Mouse (Mus musculus): ENCODE data around the gene Gm11541.
A peak's percentile ranks its signal among the peaks of the same experiment; 100 is the strongest.

Gene Gm11541

DNA sequence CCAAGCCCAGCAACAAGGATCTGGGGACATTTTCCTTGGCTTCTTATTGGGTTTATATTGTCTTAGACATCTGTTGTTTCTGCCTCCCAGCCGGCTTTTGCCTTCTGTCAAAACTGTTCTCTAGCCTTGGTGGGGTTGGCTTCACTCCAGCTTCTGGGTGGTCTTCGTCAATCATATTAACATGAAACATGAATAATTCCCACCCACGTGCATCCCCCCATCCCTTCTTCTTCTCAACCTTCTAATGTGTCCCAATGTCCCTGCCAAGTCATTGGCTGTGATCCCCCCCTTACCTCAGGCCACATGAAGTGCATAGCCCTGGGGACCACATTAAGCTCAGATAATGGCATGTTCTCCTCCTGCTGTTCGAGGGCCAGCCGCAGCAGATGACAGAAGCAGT, at the start of gene Gm11541:
Gm11541 (minus strand) TSS at position 28 of the 400 bp plus-strand sequence.
- DNase-seq (ENCODE audit: extremely low read depth, insufficient read length, low spot score), result no peak

DNA sequence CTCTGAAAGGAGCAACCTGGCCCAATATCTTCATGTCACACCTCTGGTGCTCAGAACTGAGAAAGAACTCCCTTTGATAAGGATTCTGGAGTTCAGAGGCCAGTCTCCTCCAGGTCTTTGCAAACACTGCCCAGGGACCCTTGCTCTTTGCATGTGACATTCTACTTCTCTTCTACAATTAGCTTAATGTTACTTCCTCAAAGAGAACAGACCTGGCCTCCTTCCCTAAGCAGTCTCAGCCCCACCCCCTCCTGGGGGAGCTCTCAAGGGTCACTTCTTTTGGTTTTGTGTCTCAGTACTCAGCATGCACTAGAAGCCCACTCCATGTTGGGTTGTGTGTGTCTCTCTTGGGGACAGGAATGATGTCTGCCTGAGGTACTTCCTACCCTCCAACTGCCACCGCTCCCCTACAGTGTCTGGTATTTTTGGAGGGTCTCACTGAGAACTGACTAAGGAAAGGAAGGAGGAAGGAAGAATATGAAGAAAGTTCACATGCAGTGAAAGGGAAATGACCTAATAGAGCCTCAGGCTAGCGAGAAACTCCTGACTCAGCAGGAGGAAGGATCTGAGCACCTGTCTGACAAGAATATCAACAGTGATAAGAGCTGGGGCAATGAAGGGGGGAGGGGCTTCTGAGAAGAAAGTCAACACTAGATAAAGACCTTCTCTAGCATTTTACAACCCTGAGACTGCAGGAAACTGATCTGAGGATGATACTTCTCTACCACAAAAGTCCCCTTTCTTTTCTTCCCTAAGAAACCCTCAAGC, 48.8 kb upstream of the Gm11541 start:
- no peak for DNase-seq (ENCODE audit: extremely low read depth, insufficient read length, low spot score)

DNA sequence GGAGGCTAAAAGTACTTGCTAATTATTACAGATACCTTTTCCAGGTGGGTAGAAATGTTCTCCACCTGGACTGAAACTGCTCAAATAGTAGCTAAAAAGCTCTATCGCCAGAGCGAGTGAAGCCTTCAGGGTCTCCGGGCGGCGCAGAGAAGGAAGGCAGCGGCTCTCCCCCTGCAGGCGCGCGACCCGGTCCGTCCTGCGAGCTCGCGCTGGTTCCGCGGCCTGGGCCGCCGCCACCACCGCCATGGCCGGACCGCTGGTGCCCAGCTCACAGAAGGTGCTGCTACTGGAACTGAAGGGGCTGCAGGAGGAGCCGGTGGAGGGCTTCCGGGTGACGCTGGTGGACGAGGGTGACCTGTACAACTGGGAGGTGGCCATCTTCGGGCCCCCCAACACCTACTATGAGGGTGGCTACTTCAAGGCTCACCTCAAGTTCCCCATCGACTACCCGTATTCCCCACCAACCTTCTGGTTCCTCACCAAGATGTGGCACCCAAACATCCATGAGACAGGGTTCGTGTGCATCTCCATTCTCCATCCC, 37.5 kb upstream of the Gm11541 start, which contains the start of gene Cdc34b:
Cdc34b (plus strand) TSS at position 51 of the 541 bp plus-strand sequence.
- DNase-seq (ENCODE audit: extremely low read depth, insufficient read length, low spot score), result no peak

DNA sequence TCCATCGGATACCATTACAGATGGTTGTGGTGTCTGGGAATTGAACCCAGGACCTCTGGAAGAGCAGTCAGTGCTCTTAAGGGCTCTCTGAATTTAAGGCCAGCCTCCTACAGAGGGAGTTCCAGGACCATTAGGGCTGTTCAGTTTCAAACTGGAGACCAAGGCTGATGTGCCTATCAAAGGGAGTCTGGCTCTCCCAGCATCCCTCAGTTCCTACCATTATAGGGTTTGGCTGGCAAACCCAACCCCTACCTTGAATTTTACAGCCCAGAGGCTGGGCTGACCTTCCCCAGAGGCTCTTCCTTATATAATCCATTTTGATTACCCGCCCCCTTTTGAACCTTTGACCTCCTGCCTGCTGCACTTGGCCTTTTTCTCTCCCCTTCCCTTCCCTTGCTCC, 31.4 kb upstream of the Gm11541 start:
- no peak for DNase-seq (ENCODE audit: extremely low read depth, insufficient read length, low spot score)

DNA sequence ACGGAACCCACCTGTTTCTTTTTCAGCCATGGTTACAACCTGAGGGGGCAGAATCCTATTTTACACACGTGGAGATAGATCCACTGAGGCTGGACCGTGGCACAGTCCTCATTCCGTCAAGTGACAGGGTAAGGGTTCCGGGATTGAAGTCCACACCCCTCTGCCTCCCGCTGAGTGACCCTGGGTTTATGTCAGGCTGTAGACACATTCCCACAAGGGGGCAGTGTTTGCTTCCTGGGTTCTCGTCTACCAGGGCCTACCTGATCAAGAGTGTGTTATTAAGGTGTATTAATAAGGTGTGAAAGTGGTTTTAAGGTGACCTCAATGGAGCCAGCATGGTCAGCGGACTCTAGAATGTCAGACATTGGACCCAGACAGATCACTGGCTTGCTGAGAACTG, 28.5 kb upstream of the Gm11541 start:
- no peak for DNase-seq (ENCODE audit: extremely low read depth, insufficient read length, low spot score)

DNA sequence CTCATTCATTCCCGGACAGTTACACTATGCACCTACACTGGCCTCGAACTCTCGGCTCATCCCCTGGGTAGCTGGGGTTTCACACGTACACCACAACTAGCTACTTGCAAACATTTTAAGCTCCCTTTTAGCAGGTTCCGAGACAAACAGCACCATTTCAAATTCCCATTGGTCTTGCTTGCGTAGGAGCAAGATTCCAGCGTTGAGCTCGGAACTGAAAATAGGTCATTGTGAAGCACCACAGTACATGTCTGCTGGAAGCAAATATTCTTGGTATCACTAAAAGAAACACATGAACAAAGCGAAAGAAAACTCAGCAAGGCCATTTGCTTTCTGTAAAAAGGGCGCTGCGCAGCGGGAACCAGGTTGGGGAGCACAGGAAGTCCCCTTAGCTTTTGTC, 26.9 kb upstream of the Gm11541 start:
- no peak for DNase-seq (ENCODE audit: extremely low read depth, insufficient read length, low spot score)

DNA sequence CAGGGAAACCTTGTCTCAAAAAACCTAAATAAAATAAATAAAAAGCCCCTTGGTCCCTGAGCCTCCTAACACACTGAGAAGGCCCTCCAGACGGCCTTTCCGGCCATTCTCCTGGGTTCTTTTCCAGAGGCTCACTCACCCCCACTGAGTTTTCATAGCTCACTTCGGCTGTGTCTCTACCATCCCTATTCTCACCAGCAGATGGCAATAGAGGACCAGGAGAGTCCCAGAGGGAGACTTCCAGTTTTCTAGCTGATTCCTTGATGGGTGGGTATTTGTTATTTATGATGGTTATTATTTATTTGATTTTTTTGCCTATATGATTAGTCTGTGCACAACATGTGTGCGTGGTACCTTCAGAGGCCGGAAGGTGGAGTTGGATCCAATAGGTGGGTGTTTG, 26.0 kb upstream of the Gm11541 start:
- DNase-seq (ENCODE audit: extremely low read depth, insufficient read length, low spot score), result no peak

DNA sequence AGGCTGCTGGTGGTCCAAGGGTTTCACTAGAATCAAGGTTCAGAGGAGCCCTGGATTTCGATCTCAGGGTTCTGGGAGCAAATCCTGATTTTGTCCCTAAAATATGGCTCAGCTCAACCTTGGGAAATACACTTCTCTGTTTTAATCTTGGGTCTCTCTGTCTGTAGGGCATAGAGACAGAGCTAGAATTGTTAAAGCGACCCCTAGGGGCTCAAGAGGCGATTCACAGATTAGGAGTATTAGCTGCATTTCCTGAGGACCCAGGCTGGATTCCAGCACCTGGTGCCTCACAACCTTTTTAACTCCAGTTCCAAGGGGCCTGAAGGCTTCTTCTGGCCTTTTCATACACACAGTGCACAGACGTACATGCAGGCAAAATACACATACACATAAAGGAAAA, 25.3 kb upstream of the Gm11541 start:
- no peak for DNase-seq (ENCODE audit: extremely low read depth, insufficient read length, low spot score)

DNA sequence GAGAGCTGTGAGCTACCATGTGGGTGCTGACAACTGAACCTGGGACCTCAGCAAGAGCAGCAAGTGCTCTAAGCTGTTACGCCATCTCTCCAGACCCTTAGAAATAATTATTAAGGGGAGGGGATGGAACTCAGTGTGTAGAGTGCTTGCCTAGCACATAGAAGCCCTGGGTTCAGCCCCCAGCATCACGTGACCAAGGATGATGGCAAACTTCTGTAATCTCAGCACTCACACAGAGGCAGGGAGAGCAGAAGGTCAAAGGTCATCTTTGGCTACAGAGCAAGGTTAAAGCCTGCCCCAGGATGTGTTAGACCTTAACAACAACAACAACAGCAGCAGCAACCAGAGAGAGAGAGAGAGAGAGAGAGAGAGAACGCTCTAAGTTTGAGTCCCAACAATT, 24.2 kb upstream of the Gm11541 start:
- no peak for DNase-seq (ENCODE audit: extremely low read depth, insufficient read length, low spot score)

DNA sequence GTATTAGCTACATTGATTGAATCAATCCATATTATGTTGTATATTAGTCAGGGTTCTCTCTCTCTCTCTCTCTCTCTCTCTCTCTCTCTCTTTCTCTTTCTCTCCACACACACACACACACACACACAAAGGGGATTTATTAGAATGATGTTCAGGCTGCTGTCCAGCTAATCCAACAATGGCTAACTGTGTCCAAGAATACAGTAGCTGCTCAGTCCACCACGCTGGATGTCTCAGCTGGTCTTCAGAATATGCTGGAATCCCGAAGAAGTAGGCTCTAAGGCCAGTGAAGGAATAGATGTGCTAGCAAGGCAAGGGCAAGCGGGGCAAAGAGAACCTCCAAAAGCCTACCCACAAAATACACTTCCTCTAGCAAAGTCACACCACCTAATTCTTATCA, 23.0 kb upstream of the Gm11541 start:
- DNase-seq (ENCODE audit: extremely low read depth, insufficient read length, low spot score), result no peak

DNA sequence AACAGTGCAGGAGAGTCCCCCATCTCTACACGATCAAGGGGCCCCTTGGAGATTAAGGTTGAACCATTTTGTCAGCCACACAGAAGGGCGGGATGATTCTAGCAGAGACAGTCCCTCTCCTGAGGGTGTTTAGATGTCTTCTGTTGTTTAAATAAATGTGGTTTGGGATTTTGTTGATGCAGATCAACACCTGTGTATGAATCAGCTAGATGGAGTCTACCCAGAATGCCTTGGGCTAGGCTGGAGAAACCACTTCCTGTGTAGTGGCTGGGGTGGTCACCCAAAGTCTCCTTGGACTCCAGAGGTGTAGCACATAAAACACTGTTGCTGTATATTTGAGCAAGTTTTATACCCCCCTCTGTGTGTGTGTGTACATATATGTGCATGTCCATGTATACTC, 14.9 kb upstream of the Gm11541 start:
- DNase-seq (ENCODE audit: extremely low read depth, insufficient read length, low spot score), result peak; percentile 30

DNA sequence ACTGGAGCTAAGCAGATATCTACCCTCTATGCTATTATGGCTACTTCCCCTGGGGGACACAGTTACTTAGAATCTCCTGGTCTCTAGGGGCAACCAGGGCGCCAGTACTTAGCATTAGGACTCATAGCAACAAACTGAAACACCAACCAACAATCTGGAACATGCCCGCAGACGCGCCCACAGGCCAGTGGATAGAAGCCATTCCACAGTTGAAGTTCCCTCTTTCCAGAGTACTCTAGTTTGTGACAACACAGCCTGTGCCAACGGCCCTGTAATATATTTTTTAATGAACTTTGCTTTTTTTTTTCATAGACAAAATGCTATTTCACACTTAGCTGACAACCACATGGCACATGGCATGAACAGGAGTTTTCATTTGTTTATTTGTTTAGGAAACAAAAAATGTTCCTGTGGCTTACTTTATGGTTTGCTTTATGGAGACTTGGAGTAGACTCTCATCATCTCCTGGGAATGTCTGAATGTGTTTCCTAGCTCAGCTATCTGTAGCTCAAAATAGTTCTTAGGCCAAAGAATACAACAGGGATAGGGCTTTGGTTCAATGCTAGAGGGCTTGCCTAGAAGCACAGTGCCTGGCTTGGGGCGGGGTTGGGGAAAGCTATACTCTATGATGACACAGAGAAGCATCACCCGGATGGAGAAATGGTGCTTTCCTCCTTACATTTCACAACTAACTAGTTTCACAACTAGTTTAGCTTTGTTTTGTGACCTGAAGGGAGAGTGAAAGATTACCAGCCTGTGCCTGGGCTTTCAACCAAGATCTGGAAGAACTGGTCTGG, 14.0 kb upstream of the Gm11541 start:
- DNase-seq (ENCODE audit: extremely low read depth, insufficient read length, low spot score), result peak; percentile 46

DNA sequence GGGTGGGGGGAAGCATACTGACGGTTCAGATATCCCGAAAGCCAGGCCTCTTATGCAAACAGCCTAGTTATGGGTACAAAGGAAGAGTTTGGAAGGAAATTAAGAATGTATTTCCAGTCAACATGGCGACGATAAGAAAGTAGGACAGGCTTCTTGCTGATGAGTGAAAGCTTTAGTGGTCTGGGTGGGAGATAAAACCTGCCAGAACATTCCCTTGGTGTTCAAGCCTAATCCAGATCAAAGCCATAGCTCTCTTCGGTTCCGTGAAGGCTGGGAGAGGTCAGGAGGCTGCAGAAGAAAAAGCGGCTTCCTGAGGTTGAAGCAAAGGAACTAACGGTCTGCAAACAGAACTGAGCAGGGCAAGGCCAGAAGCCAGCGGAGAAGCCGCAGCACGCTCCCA, 12.9 kb upstream of the Gm11541 start:
- no peak for DNase-seq (ENCODE audit: extremely low read depth, insufficient read length, low spot score)

DNA sequence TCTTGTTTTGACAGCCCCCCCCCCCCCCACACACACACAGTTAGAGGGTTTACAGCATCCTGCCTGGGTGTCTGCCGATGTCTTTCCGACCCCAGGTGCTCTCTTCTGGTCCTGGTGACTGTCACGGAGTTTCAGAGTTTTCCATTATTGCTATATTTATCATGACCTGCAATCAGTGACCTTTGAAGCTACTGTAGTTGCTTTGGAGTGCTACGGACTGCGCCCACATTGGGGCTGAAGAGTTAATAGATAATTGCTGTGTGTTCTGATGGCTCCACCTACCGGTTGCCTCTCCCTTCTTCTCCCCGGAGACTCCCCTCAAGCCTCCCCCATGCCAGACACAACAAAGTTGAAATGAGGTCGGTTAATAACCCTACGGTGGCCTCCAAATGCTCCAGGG, 12.5 kb upstream of the Gm11541 start:
- no peak for DNase-seq (ENCODE audit: extremely low read depth, insufficient read length, low spot score)

DNA sequence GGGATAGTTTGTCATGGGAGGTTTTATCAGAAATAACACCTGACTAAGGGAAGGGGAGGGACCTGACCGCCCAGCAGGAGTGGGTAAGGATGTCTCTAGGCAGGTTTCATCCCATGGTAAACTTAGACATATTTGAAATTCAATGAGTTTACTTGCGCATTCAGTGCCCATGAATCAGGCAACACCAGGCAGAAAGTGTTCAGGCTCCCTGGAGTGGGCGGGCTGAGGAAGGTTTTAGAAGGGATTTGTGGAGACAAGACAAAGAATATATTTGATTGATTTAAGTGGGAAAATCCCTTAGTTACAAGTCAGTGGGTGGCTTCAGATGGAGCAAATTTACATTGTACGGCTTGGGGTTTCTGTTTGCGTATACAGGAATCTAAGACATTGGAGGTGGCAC, 11.3 kb upstream of the Gm11541 start:
- DNase-seq (ENCODE audit: extremely low read depth, insufficient read length, low spot score), result no peak

DNA sequence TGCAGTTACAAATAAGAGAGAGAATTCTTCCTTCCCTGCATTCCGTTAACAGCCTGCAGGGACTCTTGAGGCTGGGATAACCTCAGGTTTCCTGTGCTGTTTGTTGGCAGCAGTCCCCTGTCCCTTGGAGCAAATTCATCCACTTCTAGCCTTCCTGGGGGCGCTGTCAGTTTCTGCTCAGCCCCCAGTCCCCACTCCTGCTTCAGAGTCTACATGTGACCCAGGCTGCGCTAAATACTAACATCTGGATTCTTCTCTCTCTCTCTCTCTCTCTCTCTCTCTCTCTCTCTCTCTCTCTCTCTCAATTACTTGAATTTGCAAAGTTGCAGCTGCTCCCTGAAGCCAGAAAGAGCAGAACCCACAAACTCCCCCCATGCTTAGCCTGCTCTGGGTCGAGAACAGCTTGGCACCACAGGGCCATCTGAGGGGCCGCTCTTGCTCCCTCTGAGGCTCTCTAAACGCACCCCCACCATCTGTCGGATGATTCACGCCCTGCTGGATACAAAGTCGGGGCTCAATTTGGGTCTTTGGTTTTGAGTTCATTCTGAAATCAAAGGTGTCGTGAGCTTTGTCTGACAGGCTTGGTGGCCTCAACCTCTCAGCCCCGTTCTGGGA, 9.1 kb upstream of the Gm11541 start:
- DNase-seq (ENCODE audit: extremely low read depth, insufficient read length, low spot score), result no peak

DNA sequence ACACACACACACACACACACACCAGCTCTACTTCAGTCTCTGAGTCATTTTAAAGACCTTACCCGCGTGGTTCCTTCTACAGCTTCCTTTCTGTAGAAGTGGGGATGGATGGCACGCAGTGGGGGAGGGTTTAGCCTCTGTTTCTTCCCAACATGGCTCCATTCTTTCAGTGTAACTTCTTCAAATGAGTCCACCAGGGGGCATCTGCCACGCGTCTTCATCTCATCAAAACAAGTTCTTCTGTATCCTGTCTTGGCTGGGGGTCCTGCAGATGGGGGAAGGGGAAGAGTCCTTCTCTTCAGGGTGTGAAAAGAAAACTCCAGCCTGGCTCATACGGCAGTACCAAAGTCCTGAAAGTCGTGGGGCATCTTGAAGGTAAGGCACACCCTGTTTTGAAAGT, 279 bp downstream of the Gm11541 start:
- DNase-seq (ENCODE audit: extremely low read depth, insufficient read length, low spot score), result no peak

DNA sequence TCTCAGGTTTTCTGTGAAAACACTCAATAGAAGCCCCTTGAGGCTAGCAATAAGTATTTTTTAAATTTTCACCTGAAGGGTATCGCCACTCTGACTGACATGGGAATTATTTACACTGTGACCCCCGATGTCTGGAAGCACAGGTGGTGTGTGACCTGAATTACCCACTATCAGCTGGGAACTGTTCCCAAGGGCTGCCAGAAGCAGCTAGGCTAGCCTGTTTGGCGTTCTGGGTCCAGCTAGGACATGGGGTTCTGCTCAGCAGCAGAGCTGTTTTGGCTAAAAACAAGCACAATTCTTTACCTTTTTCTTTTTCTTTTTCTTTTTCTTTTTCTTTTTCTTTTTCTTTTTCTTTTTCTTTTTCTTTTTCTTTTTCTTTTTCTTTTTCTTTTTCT, 2.1 kb downstream of the Gm11541 start:
- DNase-seq (ENCODE audit: extremely low read depth, insufficient read length, low spot score), result no peak

DNA sequence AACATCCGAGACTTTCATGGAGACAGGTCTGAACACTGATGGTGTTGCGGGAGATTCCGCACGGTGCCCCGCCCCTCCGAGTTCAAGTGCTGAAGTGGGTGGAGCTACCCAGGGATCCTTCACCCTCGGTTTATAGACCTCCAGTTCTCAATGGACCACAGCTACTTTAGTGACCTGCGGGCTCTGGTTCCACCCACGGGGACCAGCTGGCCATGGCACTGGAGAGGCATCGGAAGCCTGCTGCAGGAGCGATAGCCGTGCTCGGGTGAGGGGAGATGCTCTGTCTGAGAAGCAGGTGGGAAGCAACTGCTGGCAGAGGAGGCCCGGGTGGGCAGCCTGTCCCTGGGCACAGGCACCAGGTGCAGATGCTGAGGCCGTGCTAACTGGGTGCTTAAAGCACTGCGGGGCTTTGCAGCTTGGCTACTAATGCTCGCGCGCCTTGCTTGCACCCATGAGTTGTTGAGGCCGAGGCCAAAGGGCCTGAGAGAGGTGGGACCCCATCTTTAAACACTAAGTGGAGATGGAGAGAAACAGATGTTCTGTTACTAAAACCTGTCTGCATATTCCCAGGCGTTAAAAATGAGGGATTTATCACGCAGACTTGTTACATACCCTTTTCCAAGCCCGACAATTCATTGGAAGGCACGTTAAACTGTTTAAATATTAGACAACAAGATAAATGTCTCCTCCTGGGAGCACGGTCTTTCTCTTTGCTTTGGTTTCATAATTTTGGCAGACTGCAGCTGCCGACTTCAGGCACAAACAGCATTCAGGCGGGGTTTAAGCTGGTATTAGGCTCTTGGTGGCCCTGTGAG, 2.7 kb downstream of the Gm11541 start:
- no peak for DNase-seq (ENCODE audit: extremely low read depth, insufficient read length, low spot score)

DNA sequence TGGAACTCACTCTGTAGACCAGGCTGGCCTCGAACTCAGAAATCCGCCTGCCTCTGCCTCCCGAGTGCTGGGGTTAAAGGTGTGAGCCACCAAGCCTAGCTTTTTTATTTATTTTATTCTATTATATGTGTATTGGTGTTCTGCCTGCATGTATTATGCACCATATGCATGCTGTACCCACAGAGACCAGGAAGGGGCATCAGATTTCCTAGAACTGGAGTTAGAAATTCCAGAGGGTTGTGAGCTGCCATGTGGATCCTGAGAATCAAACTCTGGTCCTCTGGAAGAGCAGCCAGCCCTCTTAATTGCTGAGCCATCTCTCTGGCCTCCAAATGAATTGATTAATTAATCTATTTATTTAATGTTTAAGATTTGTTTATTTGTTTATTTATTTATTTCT, 4.9 kb downstream of the Gm11541 start:
- DNase-seq (ENCODE audit: extremely low read depth, insufficient read length, low spot score), result no peak

Data from 3134 (cell line).